Mouse (Mus musculus) MEL (cell line): ENCODE data around the gene Plekho1. TPM values are rescaled to one million over a fixed set of nuclear protein-coding genes. Genes with fewer than 3 reads are reported as not detected.

ENCODE experiments used
- DNase-seq: peaks from one replicate; pipeline ENCODE4 v3.0.0; 2011; ENCODE audit warnings: low read depth, low spot score
- H3K27ac ChIP-seq: 2 replicates; pipeline ENCODE4 v1.5.1; 2012; ENCODE audit warnings: low read depth, mild to moderate bottlenecking, control low read depth, low read length, moderate library complexity; ENCODE audit not compliant: control insufficient read depth
- H3K27me3 ChIP-seq, 2 experiments: fragments of 150-350 bp in 1 of 2; sonication (generic) in 1 of 2; 2 replicates each; pipeline ENCODE4 v1.6.1; 2012; ENCODE audit warnings: low read length in 2 of 2, mild to moderate bottlenecking in 2 of 2, improper control_type of control experiment in 1 of 2, moderate library complexity in 1 of 2; ENCODE audit not compliant: insufficient read depth in 2 of 2, control insufficient read depth in 1 of 2
- H3K36me3 ChIP-seq, 2 experiments: 2 replicates each; pipeline ENCODE4 v1.6.1; 2012 to 2014; ENCODE audit warnings: low read length in 2 of 2, improper control_type of control experiment in 1 of 2, inconsistent platforms in 1 of 2, mild to moderate bottlenecking in 1 of 2; ENCODE audit not compliant: insufficient read depth in 2 of 2, control insufficient read depth in 1 of 2
- H3K4me1 ChIP-seq, 2 experiments: fragments of 150-350 bp in 1 of 2; sonication (generic) in 1 of 2; 2 replicates each; pipeline ENCODE4 v1.6.1; 2012; ENCODE audit warnings: low read length in 2 of 2, improper control_type of control experiment in 1 of 2, mild to moderate bottlenecking in 1 of 2; ENCODE audit not compliant: insufficient read depth in 2 of 2, control insufficient read depth in 1 of 2
- H3K4me3 ChIP-seq, 2 experiments: fragments of 150-350 bp in 1 of 2; sonication (generic) in 1 of 2; 2 replicates each; pipeline ENCODE4 v1.5.1; 2012; ENCODE audit warnings: low read depth in 2 of 2, low read length in 2 of 2, mild to moderate bottlenecking in 2 of 2, moderate library complexity in 2 of 2, control low read depth in 1 of 2, improper control_type of control experiment in 1 of 2; ENCODE audit not compliant: control insufficient read depth in 1 of 2, insufficient read depth in 1 of 2
- H3K79me2 ChIP-seq: 2 replicates; pipeline ENCODE4 v1.6.1; 2012; ENCODE audit warnings: mild to moderate bottlenecking, low read length, moderate library complexity; ENCODE audit not compliant: control insufficient read depth, poor library complexity, insufficient read depth
- H3K9ac ChIP-seq: 2 replicates; pipeline ENCODE4 v1.6.1; 2012; ENCODE audit warnings: low read depth, mild to moderate bottlenecking, control low read depth, low read length, moderate library complexity; ENCODE audit not compliant: control insufficient read depth, poor library complexity, severe bottlenecking
- H3K9me3 ChIP-seq: fragments of 150-350 bp; sonication (generic); replicated peaks from 2 replicates; pipeline ENCODE4 v1.6.1; 2012; ENCODE audit warnings: mild to moderate bottlenecking, low read length, improper control_type of control experiment, moderate library complexity; ENCODE audit not compliant: insufficient read depth
- BHLHE40 ChIP-seq: IDR thresholded peaks from 2 replicates; pipeline ENCODE4 v1.6.1; 2012; ENCODE audit warnings: low read depth, mild to moderate bottlenecking, inconsistent platforms, low read length, improper control_type of control experiment, borderline replicate concordance
- CHD1 ChIP-seq: IDR thresholded peaks from 2 replicates; pipeline ENCODE4 v1.6.1; 2012; ENCODE audit warnings: low read depth, mild to moderate bottlenecking, inconsistent platforms, low read length, improper control_type of control experiment
- CHD2 ChIP-seq: IDR thresholded peaks from 2 replicates; pipeline ENCODE4 v1.6.1; 2011; ENCODE audit warnings: low read length, improper control_type of control experiment
- CTCF ChIP-seq, 3 experiments: IDR thresholded peaks in 2 of 3; conservative IDR thresholded peaks in 1 of 3; 2 replicates each; pipeline ENCODE4 v1.5.1; 2011 to 2012; ENCODE audit warnings: low read length in 3 of 3, low read depth in 2 of 3, mild to moderate bottlenecking in 2 of 3, improper control_type of control experiment in 1 of 3, inconsistent platforms in 1 of 3, mixed read lengths in 1 of 3, moderate library complexity in 1 of 3; ENCODE audit not compliant: control insufficient read depth in 1 of 3, insufficient read depth in 1 of 3, poor library complexity in 1 of 3, severe bottlenecking in 1 of 3
- ELF1 ChIP-seq: IDR thresholded peaks from 2 replicates; pipeline ENCODE4 v1.6.1; 2014; ENCODE audit warnings: low read depth, mild to moderate bottlenecking, inconsistent platforms, low read length, improper control_type of control experiment, moderate library complexity
- EP300 ChIP-seq, 2 experiments: IDR thresholded peaks; 2 replicates each; pipeline ENCODE4 v1.6.1; 2011; ENCODE audit warnings: improper control_type of control experiment in 2 of 2, low read length in 2 of 2, low read depth in 1 of 2, mild to moderate bottlenecking in 1 of 2
- ETS1 ChIP-seq: IDR thresholded peaks from 2 replicates; pipeline ENCODE4 v1.6.1; 2012; ENCODE audit warnings: low read depth, mild to moderate bottlenecking, inconsistent platforms, low read length, improper control_type of control experiment, moderate library complexity
- GABPA ChIP-seq: IDR thresholded peaks from 2 replicates; pipeline ENCODE4 v1.6.1; 2012; ENCODE audit warnings: low read depth, mild to moderate bottlenecking, inconsistent platforms, low read length, improper control_type of control experiment, moderate library complexity
- GATA1 ChIP-seq: IDR thresholded peaks from 2 replicates; pipeline ENCODE4 v1.6.1; 2011; ENCODE audit warnings: low read depth, low read length, improper control_type of control experiment
- HCFC1 ChIP-seq: IDR thresholded peaks from 2 replicates; pipeline ENCODE4 v1.6.1; 2012; ENCODE audit warnings: low read depth, mild to moderate bottlenecking, inconsistent platforms, low read length, improper control_type of control experiment, moderate library complexity
- JUND ChIP-seq: IDR thresholded peaks from 2 replicates; pipeline ENCODE4 v1.6.1; 2011; ENCODE audit warnings: low read depth, mild to moderate bottlenecking, improper control_type of control experiment, low read length
- KAT2A ChIP-seq: conservative IDR thresholded peaks from 2 replicates; pipeline ENCODE4 v1.6.1; 2012; ENCODE audit warnings: low read depth, low read length, improper control_type of control experiment, inconsistent platforms
- MAFK ChIP-seq: IDR thresholded peaks from 2 replicates; pipeline ENCODE4 v1.6.1; 2011; ENCODE audit warnings: low read depth, mild to moderate bottlenecking, low read length, improper control_type of control experiment, borderline replicate concordance
- MAX ChIP-seq: IDR thresholded peaks from 2 replicates; pipeline ENCODE4 v1.6.1; 2011; ENCODE audit warnings: low read length, improper control_type of control experiment
- MAZ ChIP-seq: IDR thresholded peaks from 2 replicates; pipeline ENCODE4 v1.6.1; 2012; ENCODE audit warnings: low read depth, mild to moderate bottlenecking, inconsistent platforms, low read length, improper control_type of control experiment
- MEF2A ChIP-seq: IDR thresholded peaks from 2 replicates; pipeline ENCODE4 v1.6.1; 2014; ENCODE audit warnings: low read depth, mild to moderate bottlenecking, inconsistent platforms, low read length, improper control_type of control experiment; ENCODE audit not compliant: poor library complexity, insufficient replicate concordance, severe bottlenecking; ENCODE audit errors: extremely low read depth
- MXI1 ChIP-seq: IDR thresholded peaks from 2 replicates; pipeline ENCODE4 v1.6.1; 2011; ENCODE audit warnings: mild to moderate bottlenecking, low read depth, low read length, improper control_type of control experiment
- MYB ChIP-seq: IDR thresholded peaks from 2 replicates; pipeline ENCODE4 v1.6.1; 2011; ENCODE audit warnings: mild to moderate bottlenecking, low read depth, low read length, improper control_type of control experiment
- MYC ChIP-seq: IDR thresholded peaks from 2 replicates; pipeline ENCODE4 v1.6.1; 2011; ENCODE audit warnings: low read depth, mild to moderate bottlenecking, low read length, improper control_type of control experiment, moderate library complexity
- NELFE ChIP-seq: IDR thresholded peaks from 2 replicates; pipeline ENCODE4 v1.6.1; 2011; ENCODE audit warnings: low read depth, low read length, improper control_type of control experiment
- NRF1 ChIP-seq: IDR thresholded peaks from 2 replicates; pipeline ENCODE4 v1.6.1; 2014; ENCODE audit warnings: low read depth, mild to moderate bottlenecking, inconsistent platforms, low read length, improper control_type of control experiment, moderate library complexity; ENCODE audit not compliant: poor library complexity, insufficient read depth, severe bottlenecking
- POLR2A ChIP-seq, 2 experiments: IDR thresholded peaks; 2 replicates each; pipeline ENCODE4 v1.6.1; 2011 to 2012; ENCODE audit warnings: low read length in 2 of 2, mild to moderate bottlenecking in 2 of 2, control low read depth in 1 of 2, improper control_type of control experiment in 1 of 2, low read depth in 1 of 2, moderate library complexity in 1 of 2; ENCODE audit not compliant: control insufficient read depth in 1 of 2, insufficient read depth in 1 of 2, poor library complexity in 1 of 2
- POLR2AphosphoS5 ChIP-seq: IDR thresholded peaks from 2 replicates; pipeline ENCODE4 v1.6.1; 2012; ENCODE audit warnings: low read depth, borderline replicate concordance, mild to moderate bottlenecking, inconsistent platforms, low read length, moderate library complexity, mixed read lengths
- RCOR1 ChIP-seq: IDR thresholded peaks from 2 replicates; pipeline ENCODE4 v1.6.1; 2012; ENCODE audit warnings: low read depth, mild to moderate bottlenecking, inconsistent platforms, low read length, improper control_type of control experiment
- SIN3A ChIP-seq: IDR thresholded peaks from 2 replicates; pipeline ENCODE4 v1.6.1; 2012; ENCODE audit warnings: low read length, improper control_type of control experiment, inconsistent platforms
- SMC3 ChIP-seq: IDR thresholded peaks from 2 replicates; pipeline ENCODE4 v1.6.1; 2011; ENCODE audit warnings: low read depth, low read length, improper control_type of control experiment
- TAL1 ChIP-seq: IDR thresholded peaks from 2 replicates; pipeline ENCODE4 v1.6.1; 2012; ENCODE audit warnings: mild to moderate bottlenecking, inconsistent platforms, low read length, moderate library complexity, mixed read lengths
- TBP ChIP-seq: IDR thresholded peaks from 2 replicates; pipeline ENCODE4 v1.8.0; 2011; ENCODE audit warnings: low read depth, low read length, improper control_type of control experiment
- TCF12 ChIP-seq: IDR thresholded peaks from 2 replicates; pipeline ENCODE4 v1.6.1; 2014; ENCODE audit warnings: low read depth, mild to moderate bottlenecking, inconsistent platforms, low read length, improper control_type of control experiment, moderate library complexity
- UBTF ChIP-seq: IDR thresholded peaks from 2 replicates; pipeline ENCODE4 v1.6.1; 2012; ENCODE audit warnings: low read depth, mild to moderate bottlenecking, inconsistent platforms, low read length, improper control_type of control experiment, moderate library complexity, borderline replicate concordance; ENCODE audit not compliant: insufficient read depth
- USF1 ChIP-seq: IDR thresholded peaks from 2 replicates; pipeline ENCODE4 v1.6.1; 2014; ENCODE audit warnings: low read depth, mild to moderate bottlenecking, inconsistent platforms, low read length, improper control_type of control experiment, moderate library complexity
- USF2 ChIP-seq, 2 experiments: IDR thresholded peaks; 2 replicates each; pipeline ENCODE4 v1.6.1; 2011 to 2012; ENCODE audit warnings: improper control_type of control experiment in 2 of 2, low read length in 2 of 2, borderline replicate concordance in 1 of 2, inconsistent platforms in 1 of 2, low read depth in 1 of 2, mild to moderate bottlenecking in 1 of 2; ENCODE audit not compliant: insufficient read depth in 1 of 2
- ZC3H11A ChIP-seq: IDR thresholded peaks from 2 replicates; pipeline ENCODE4 v1.6.1; 2012; ENCODE audit warnings: low read depth, mild to moderate bottlenecking, inconsistent platforms, low read length, improper control_type of control experiment
- ZKSCAN1 ChIP-seq: IDR thresholded peaks from 2 replicates; pipeline ENCODE4 v1.6.1; 2012; ENCODE audit warnings: low read depth, mild to moderate bottlenecking, inconsistent platforms, low read length, improper control_type of control experiment, moderate library complexity
- ZMIZ1 ChIP-seq: IDR thresholded peaks from 2 replicates; pipeline ENCODE4 v1.6.1; 2012; ENCODE audit warnings: low read depth, mild to moderate bottlenecking, inconsistent platforms, low read length, improper control_type of control experiment, moderate library complexity
- ZNF384 ChIP-seq: IDR thresholded peaks from 2 replicates; pipeline ENCODE4 v1.6.1; 2012; ENCODE audit warnings: low read depth, mild to moderate bottlenecking, inconsistent platforms, low read length, improper control_type of control experiment
- polyA plus RNA-seq, 2 experiments: library from polyadenylated mRNA; stranded (reverse) in 1 of 2; unstranded in 1 of 2; fragments of >175 nt in 1 of 2; fragments of >200 nt in 1 of 2; gene quantifications; 2 replicates each; pipeline versions ENCODE4 v1.2.1 to v1.2.4; 2012; ENCODE audit warnings: low replicate concordance in 2 of 2, low read depth in 1 of 2; ENCODE audit not compliant: insufficient read length in 2 of 2, insufficient read depth in 1 of 2, missing spikeins in 1 of 2
- total RNA-seq: library from RNA; depleted of rRNA; stranded (reverse); fragments of 300-350 nt; gene quantifications from 2 replicates; pipeline ENCODE4 v1.2.3, GENCODE M21; 2012

Gene Plekho1
- total and polyA plus RNA-seq, 3 experiments: 4.2 to 19.2 TPM; not detected in 1

GRCm38 (mm10) chr3:95999308-96000079 lies 3.7 kb upstream of the Plekho1 start:
- peaks cover 11 to 22% of the 10 kb centered on the region in 2 experiments for H3K4me1 ChIP-seq
- peak; percentile 70 for DNase-seq
- no peak overlapping the region for H3K27ac ChIP-seq
- H3K9ac ChIP-seq: no peak overlapping the region
- no peak overlapping the region for H3K4me3 ChIP-seq
- peaks cover 3% of the 10 kb centered on the region; the same call in 1 of the 2 replicates for H3K79me2 ChIP-seq
- H3K36me3 ChIP-seq: peaks cover 0 to 14% of the 10 kb centered on the region in 2 experiments; a peak in 2 of 4 replicates
- H3K27me3 ChIP-seq: no peaks in the 10 kb centered on the region
- no peaks in the 10 kb centered on the region for H3K9me3 ChIP-seq
- TF ChIP-seq MXI1: no peak
- no peak for TF ChIP-seq MEF2A
- TF ChIP-seq SIN3A: no peak
- no peak for TF ChIP-seq ZNF384
- no peak for TF ChIP-seq MAFK
- TF ChIP-seq TCF12: peak; percentile 64; the same call in 1 of the 2 replicates
- no peak for TF ChIP-seq MYC
- no peak for TF ChIP-seq KAT2A
- no peak for TF ChIP-seq RCOR1
- TF ChIP-seq HCFC1: no peak
- TF ChIP-seq BHLHE40: no peak
- no peak for TF ChIP-seq MAZ
- TF ChIP-seq NRF1: no peak
- no peak for TF ChIP-seq CHD1
- TF ChIP-seq TBP: no peak
- TF ChIP-seq ZC3H11A: no peak
- no peak for TF ChIP-seq ETS1
- TF ChIP-seq EP300 (IDR thresholded peaks at IDR 0.05; ENCODE audit: low read depth in 1 of 2, low read length in 2 of 2): peak in 1 of 2 experiments; percentile 57; a peak in 2 of 4 replicates
- peak; percentile 75 for TF ChIP-seq GATA1
- no peak for TF ChIP-seq ZMIZ1
- TF ChIP-seq ZKSCAN1: no peak
- no peak for TF ChIP-seq POLR2A (IDR thresholded peaks at IDR 0.05; ENCODE audit: control insufficient read depth in 1 of 2, insufficient read depth in 1 of 2, low read depth in 1 of 2, low read length in 2 of 2, poor library complexity in 1 of 2)
- TF ChIP-seq USF1: peak; percentile 78
- no peak; the same call in 1 of the 2 replicates for TF ChIP-seq MAX
- TF ChIP-seq CHD2: no peak
- no peak for TF ChIP-seq ELF1
- TF ChIP-seq POLR2AphosphoS5: no peak
- no peak for TF ChIP-seq USF2 (IDR thresholded peaks at IDR 0.05; ENCODE audit: borderline replicate concordance in 1 of 2, insufficient read depth in 1 of 2, low read depth in 1 of 2, low read length in 2 of 2)
- no peak for TF ChIP-seq SMC3
- no peak for TF ChIP-seq JUND
- no peak for TF ChIP-seq UBTF
- TF ChIP-seq GABPA: no peak
- TF ChIP-seq NELFE: no peak
- no peak for TF ChIP-seq CTCF (IDR thresholded peaks at IDR 0.05 in 2 of 3, conservative IDR thresholded peaks at IDR 0.05 in 1 of 3; ENCODE audit: control insufficient read depth in 1 of 3, insufficient read depth in 1 of 3, low read depth in 2 of 3, low read length in 3 of 3, poor library complexity in 1 of 3, severe bottlenecking in 1 of 3)
- TF ChIP-seq TAL1: peak; percentile 72
- TF ChIP-seq MYB: no peak
